Mouse (Mus musculus): ENCODE results near the gene Pik3r3.

- no peak for TF ChIP-seq CTCF (IDR thresholded peaks at IDR 0.05; ENCODE audit: low read depth)
- no peak for TF ChIP-seq EP300 (IDR thresholded peaks at IDR 0.05; ENCODE audit: low read depth)
Observed at GRCm38 (mm10) chr4:116243377-116243776, 22.0 kb downstream of the Pik3r3 start.
